Mouse (Mus musculus) layer of hippocampus, adult 9-10 months (tissue): ENCODE measurements around the gene L3mbtl3.

Source experiments
- DNase-seq: peaks from one replicate; pipeline ENCODE4 v3.0.0; 2022; ENCODE audit warnings: low spot score

Gene L3mbtl3

GRCm38 (mm10) chr10:26239090-26239489, 136.7 kb downstream of the L3mbtl3 start:
- no peak for DNase-seq

GRCm38 (mm10) chr10:26238559-26238958, 137.2 kb downstream of the L3mbtl3 start:
- no peak for DNase-seq

GRCm38 (mm10) chr10:26232071-26232653, 143.6 kb downstream of the L3mbtl3 start:
- no peak for DNase-seq

GRCm38 (mm10) chr10:26229488-26229887, 146.3 kb downstream of the L3mbtl3 start, which contains the start of gene Samd3:
Gene Samd3 (plus strand): TSS chr10:26229707.
- DNase-seq = no peak

GRCm38 (mm10) chr10:26228187-26228586, 147.6 kb downstream of the L3mbtl3 start:
- no peak for DNase-seq

GRCm38 (mm10) chr10:26226734-26227133, 149.0 kb downstream of the L3mbtl3 start:
- DNase-seq = no peak

GRCm38 (mm10) chr10:26226241-26226640, 149.5 kb downstream of the L3mbtl3 start:
- DNase-seq = no peak
